Mouse (Mus musculus): ENCODE measurements around the gene Tekt3. TPM values are rescaled to one million over a fixed set of nuclear protein-coding genes. Genes with fewer than 3 reads are reported as not detected.

The Tekt3 gene
- polyA plus RNA-seq, 2 experiments: 0.06 to 0.30 TPM

DNA sequence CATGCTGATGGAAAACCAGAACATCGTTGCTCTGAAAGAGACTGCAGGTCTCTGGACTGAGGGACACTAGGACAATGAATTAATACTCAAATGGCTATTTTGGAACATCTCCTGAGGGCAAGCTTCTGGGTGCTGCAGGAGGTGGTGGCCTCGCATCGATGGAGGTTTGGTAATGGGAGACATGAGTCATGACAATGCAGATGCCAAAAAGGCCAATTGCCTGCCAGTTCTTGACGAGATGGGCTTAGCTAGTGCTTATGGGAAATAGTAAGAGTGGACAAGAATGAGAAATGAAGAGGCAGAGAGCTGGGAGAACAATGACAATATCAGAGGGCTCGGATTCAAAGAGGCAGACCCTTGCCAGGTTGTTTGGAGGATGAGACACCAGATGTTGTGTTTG, 38.0 kb upstream of the Tekt3 start:
- no peak for TF ChIP-seq POLR2A (IDR thresholded peaks at IDR 0.05; ENCODE audit: borderline replicate concordance, extremely low read depth, insufficient read depth, insufficient read length)
- Histone ChIP-seq H3K9ac (ENCODE audit: low read depth, low read length, severe bottlenecking) (no peak overlapping the region), H3K27ac (replicated peaks; ENCODE audit: low read depth, low read length) (no peak overlapping the region), H3K4me1 (ENCODE audit: control insufficient read depth, insufficient read depth, low read length) (peaks cover 27% of the 10 kb centered on the region), H3K4me2 (replicated peaks; ENCODE audit: low read depth, low read length, severe bottlenecking) (no peak overlapping the region), H3K9me3 (ENCODE audit: control insufficient read depth, low read length) (no peaks in the 10 kb centered on the region), H3K4me3 (replicated peaks; ENCODE audit: low read length) (no peak overlapping the region), H3K27me3 (ENCODE audit: control insufficient read depth, insufficient read depth, low read length) (no peaks in the 10 kb centered on the region), H3K36me3 (ENCODE audit: control insufficient read depth, insufficient read depth, low read length) (no peaks in the 10 kb centered on the region)
- 75% methylated on average over 5 of the region's 5 CpGs for WGBS
- DNase-seq (ENCODE audit: low spot score) (no peak), ATAC-seq (ENCODE audit: low FRiP score, low read depth) (no peak)

DNA sequence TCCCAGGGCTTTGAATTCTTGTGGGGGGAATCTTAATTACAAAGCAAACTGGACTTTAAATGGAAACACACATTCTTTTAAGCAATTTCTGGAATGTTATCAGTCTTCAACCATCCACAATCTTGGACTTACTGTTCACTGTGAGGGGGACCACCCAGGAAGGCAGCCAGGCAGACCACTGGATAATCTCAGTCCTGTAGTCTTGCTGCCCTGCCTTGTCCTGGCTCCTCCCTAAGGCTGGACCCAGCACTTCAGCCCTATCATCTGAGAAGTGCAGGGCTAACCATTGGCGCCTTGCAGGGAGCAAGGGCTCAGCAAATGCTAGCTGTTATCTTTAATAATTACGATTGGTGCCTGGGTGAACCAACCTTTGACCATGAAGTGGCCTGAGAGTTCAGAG, 37.3 kb upstream of the Tekt3 start:
- H3K4me3 ChIP-seq (replicated peaks; ENCODE audit: low read length): no peak overlapping the region
- no peak for ATAC-seq (ENCODE audit: low FRiP score, low read depth)
- 48% methylated on average over 2 of the region's 2 CpGs for WGBS
- peaks cover 25% of the 10 kb centered on the region for H3K4me1 ChIP-seq (ENCODE audit: control insufficient read depth, insufficient read depth, low read length)
- no peak for DNase-seq (ENCODE audit: low spot score)
- H3K9ac ChIP-seq (ENCODE audit: low read depth, low read length, severe bottlenecking): no peak overlapping the region
- H3K4me2 ChIP-seq (replicated peaks; ENCODE audit: low read depth, low read length, severe bottlenecking): no peak overlapping the region
- H3K27me3 ChIP-seq (ENCODE audit: control insufficient read depth, insufficient read depth, low read length): no peaks in the 10 kb centered on the region
- TF ChIP-seq POLR2A (IDR thresholded peaks at IDR 0.05; ENCODE audit: borderline replicate concordance, extremely low read depth, insufficient read depth, insufficient read length): no peak
- no peak overlapping the region for H3K27ac ChIP-seq (replicated peaks; ENCODE audit: low read depth, low read length)
- no peaks in the 10 kb centered on the region for H3K36me3 ChIP-seq (ENCODE audit: control insufficient read depth, insufficient read depth, low read length)
- H3K9me3 ChIP-seq (ENCODE audit: control insufficient read depth, low read length): no peaks in the 10 kb centered on the region

DNA sequence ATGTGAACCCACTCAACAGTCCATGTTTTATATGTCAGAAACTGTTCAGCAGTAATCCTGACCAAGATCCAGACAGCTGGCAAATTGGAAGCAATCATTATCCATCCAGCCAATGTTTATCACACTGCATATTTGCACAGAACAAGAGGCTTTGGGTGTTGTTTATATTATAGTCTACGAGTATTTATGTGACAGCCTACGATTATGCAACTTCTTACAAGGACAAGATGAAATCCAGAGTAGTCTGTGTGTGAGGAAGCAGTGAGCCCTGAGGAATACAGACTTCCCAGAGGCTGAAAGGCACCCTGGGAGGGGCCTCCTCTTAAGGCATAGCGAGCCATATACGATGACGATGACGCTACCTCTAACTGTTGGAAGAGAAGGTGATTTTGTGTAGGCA, 36.0 kb upstream of the Tekt3 start:
- peaks cover 18% of the 10 kb centered on the region for H3K4me1 ChIP-seq (ENCODE audit: control insufficient read depth, insufficient read depth, low read length)
- DNase-seq (ENCODE audit: low spot score) (no peak), ATAC-seq (ENCODE audit: low FRiP score, low read depth) (no peak)
- WGBS: 77% methylated on average over 6 of the region's 6 CpGs
- no peak for TF ChIP-seq POLR2A (IDR thresholded peaks at IDR 0.05; ENCODE audit: borderline replicate concordance, extremely low read depth, insufficient read depth, insufficient read length)
- no peaks in the 10 kb centered on the region for H3K36me3 ChIP-seq (ENCODE audit: control insufficient read depth, insufficient read depth, low read length)
- no peak overlapping the region for H3K4me2 ChIP-seq (replicated peaks; ENCODE audit: low read depth, low read length, severe bottlenecking)
- H3K4me3 ChIP-seq (replicated peaks; ENCODE audit: low read length): no peak overlapping the region
- no peaks in the 10 kb centered on the region for H3K27me3 ChIP-seq (ENCODE audit: control insufficient read depth, insufficient read depth, low read length)
- H3K9ac ChIP-seq (ENCODE audit: low read depth, low read length, severe bottlenecking): no peak overlapping the region
- no peaks in the 10 kb centered on the region for H3K9me3 ChIP-seq (ENCODE audit: control insufficient read depth, low read length)
- no peak overlapping the region for H3K27ac ChIP-seq (replicated peaks; ENCODE audit: low read depth, low read length)

DNA sequence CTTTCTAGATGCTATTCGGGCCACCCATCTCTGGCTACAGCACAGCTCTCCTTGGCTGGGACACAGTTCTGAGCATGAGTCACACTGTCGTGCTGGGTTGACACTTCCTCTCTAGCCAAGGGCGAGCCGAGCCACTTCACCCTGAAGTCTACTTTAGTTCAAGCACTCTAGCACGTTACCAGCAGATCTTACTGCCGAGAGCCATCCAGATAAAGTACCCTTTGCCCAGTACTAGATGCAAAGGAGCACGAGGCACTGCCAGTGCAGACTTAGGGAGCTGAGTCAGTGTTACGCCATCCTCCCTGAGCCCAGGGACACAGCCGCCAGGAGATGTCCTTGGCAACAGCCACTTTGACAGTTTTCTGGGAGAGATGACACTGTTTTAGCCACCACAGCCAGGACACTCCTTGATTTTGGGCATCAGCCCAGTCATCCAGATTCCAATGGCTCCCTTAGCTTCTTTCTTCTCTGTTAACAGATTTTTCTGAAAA, 34.8 kb upstream of the Tekt3 start:
- H3K4me3 ChIP-seq (replicated peaks; ENCODE audit: low read length): no peak overlapping the region
- 88% methylated on average over 9 of the region's 9 CpGs for WGBS
- no peaks in the 10 kb centered on the region for H3K27me3 ChIP-seq (ENCODE audit: control insufficient read depth, insufficient read depth, low read length)
- no peaks in the 10 kb centered on the region for H3K36me3 ChIP-seq (ENCODE audit: control insufficient read depth, insufficient read depth, low read length)
- H3K4me1 ChIP-seq (ENCODE audit: control insufficient read depth, insufficient read depth, low read length): peaks cover 8% of the 10 kb centered on the region; the same call in 1 of the 2 replicates
- DNase-seq (ENCODE audit: low spot score): no peak
- H3K27ac ChIP-seq (replicated peaks; ENCODE audit: low read depth, low read length): no peak overlapping the region
- no peak for TF ChIP-seq POLR2A (IDR thresholded peaks at IDR 0.05; ENCODE audit: borderline replicate concordance, extremely low read depth, insufficient read depth, insufficient read length)
- H3K9ac ChIP-seq (ENCODE audit: low read depth, low read length, severe bottlenecking): no peak overlapping the region
- no peaks in the 10 kb centered on the region for H3K9me3 ChIP-seq (ENCODE audit: control insufficient read depth, low read length)
- no peak for ATAC-seq (ENCODE audit: low FRiP score, low read depth)
- no peak overlapping the region for H3K4me2 ChIP-seq (replicated peaks; ENCODE audit: low read depth, low read length, severe bottlenecking)

DNA sequence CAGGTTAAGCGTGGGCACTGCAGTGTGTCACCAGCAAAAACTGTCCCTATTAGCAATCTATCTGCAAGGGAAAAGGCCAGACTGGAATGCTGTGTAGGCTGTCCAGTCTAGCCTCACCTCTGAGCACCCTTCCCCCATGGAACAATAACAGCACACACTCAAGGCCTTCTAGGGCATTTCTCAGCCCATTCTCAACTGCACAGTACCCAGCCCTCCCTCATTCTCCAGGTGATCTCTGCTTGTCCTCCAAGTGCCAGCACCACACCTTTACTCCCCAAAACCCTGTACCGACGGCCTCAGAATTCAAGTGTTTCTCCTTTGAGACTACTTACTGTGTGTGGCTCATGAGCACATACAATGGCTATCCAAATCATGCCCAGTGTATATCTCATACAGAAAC, 33.3 kb upstream of the Tekt3 start:
- Histone ChIP-seq H3K36me3 (ENCODE audit: control insufficient read depth, insufficient read depth, low read length) (no peaks in the 10 kb centered on the region), H3K9ac (ENCODE audit: low read depth, low read length, severe bottlenecking) (no peak overlapping the region), H3K27ac (replicated peaks; ENCODE audit: low read depth, low read length) (no peak overlapping the region), H3K4me3 (replicated peaks; ENCODE audit: low read length) (no peak overlapping the region), H3K9me3 (ENCODE audit: control insufficient read depth, low read length) (peaks cover 5% of the 10 kb centered on the region), H3K4me1 (ENCODE audit: control insufficient read depth, insufficient read depth, low read length) (peaks cover 8% of the 10 kb centered on the region; the same call in 1 of the 2 replicates), H3K27me3 (ENCODE audit: control insufficient read depth, insufficient read depth, low read length) (no peaks in the 10 kb centered on the region), H3K4me2 (replicated peaks; ENCODE audit: low read depth, low read length, severe bottlenecking) (no peak overlapping the region)
- DNase-seq (ENCODE audit: low spot score) (no peak), ATAC-seq (ENCODE audit: low FRiP score, low read depth) (no peak)
- 75% methylated on average over 3 of the region's 3 CpGs for WGBS
- TF ChIP-seq POLR2A (IDR thresholded peaks at IDR 0.05; ENCODE audit: borderline replicate concordance, extremely low read depth, insufficient read depth, insufficient read length): no peak

Data from limb, embryonic 14.5 days (tissue).